Mouse (Mus musculus) intestine, embryonic 15.5 days (tissue): ENCODE results near the gene B4galt5. TPM values are rescaled to one million over a fixed set of nuclear protein-coding genes. Genes with fewer than 3 reads are reported as not detected.

Source experiments
- ATAC-seq: fragments of 200-750 bp; cut with Nextera tagmentation; 2 replicates; pipeline ENCODE4 v1.8.0; 2017; ENCODE audit warnings: moderate TSS enrichment, moderate library complexity
- H3K27ac ChIP-seq: fragments of 300-500 bp; sonication (generic); 2 replicates; pipeline ENCODE4 v1.5.1; 2015; ENCODE audit warnings: mild to moderate bottlenecking, inconsistent platforms
- H3K27me3 ChIP-seq: fragments of 300-500 bp; sonication (generic); replicated peaks from 2 replicates; pipeline ENCODE4 v1.6.1; 2015; ENCODE audit warnings: inconsistent platforms
- H3K36me3 ChIP-seq: fragments of 300-500 bp; sonication (generic); 2 replicates; pipeline ENCODE4 v1.6.1; 2015; ENCODE audit warnings: inconsistent platforms
- H3K4me1 ChIP-seq: fragments of 300-500 bp; sonication (generic); replicated peaks from 2 replicates; pipeline ENCODE4 v1.6.1; 2015; ENCODE audit warnings: inconsistent platforms
- H3K4me2 ChIP-seq: fragments of 300-500 bp; sonication (generic); replicated peaks from 2 replicates; pipeline ENCODE4 v1.6.1; 2015; ENCODE audit warnings: mild to moderate bottlenecking, inconsistent platforms
- H3K4me3 ChIP-seq: fragments of 300-500 bp; sonication (generic); replicated peaks from 2 replicates; pipeline ENCODE4 v1.5.1; 2015; ENCODE audit warnings: inconsistent platforms
- H3K9ac ChIP-seq: fragments of 300-500 bp; sonication (generic); 2 replicates; pipeline ENCODE4 v1.6.1; 2015; ENCODE audit warnings: inconsistent platforms
- H3K9me3 ChIP-seq: fragments of 300-500 bp; sonication (generic); 2 replicates; pipeline ENCODE4 v1.6.1; 2016; ENCODE audit warnings: inconsistent platforms
- WGBS: fragments of 180-500 bp; shearing (Covaris S2); methylation state at CpG from one replicate; pipeline ENCODE4 v1.1.7; 2015; 5-methylcytosine and 5-hydroxymethylcytosine counted together
- polyA plus RNA-seq: library from polyadenylated mRNA; unstranded; fragments of >200 nt; fragmentation: Nextera tagmentation; extraction: Ambion mirVana; gene quantifications from 2 replicates; pipeline ENCODE4 v1.2.1, GENCODE M21; 2015

The B4galt5 gene
- polyA plus RNA-seq, 1 experiment from 2014 or later = 9.6 TPM

GRCm38 (mm10) chr2:167252057-167252687 lies 96.8 kb downstream of the B4galt5 start:
- Histone ChIP-seq H3K4me3 (no peak overlapping the region), H3K4me1 (peaks cover 25% of the 10 kb centered on the region), H3K27me3 (no peaks in the 10 kb centered on the region), H3K27ac (0 out of 2 replicates have a peak overlapping the region, but pooled peaks have one; percentile 36), H3K9me3 (no peaks in the 10 kb centered on the region), H3K9ac (no peak overlapping the region), H3K36me3 (no peaks in the 10 kb centered on the region), H3K4me2 (no peak overlapping the region)
- WGBS = 35% methylated on average over 3 of the region's 3 CpGs
- no peak for ATAC-seq

- Histone ChIP-seq H3K9ac (no peak overlapping the region), H3K27ac (peak overlapping the region; percentile 63), H3K4me1 (peaks cover 25% of the 10 kb centered on the region), H3K4me3 (no peak overlapping the region), H3K36me3 (no peaks in the 10 kb centered on the region), H3K9me3 (no peaks in the 10 kb centered on the region), H3K27me3 (no peaks in the 10 kb centered on the region), H3K4me2 (peak overlapping the region; percentile 6; the same call in 1 of the 2 replicates)
- WGBS = 22% methylated on average over 7 of the region's 7 CpGs
- peak; percentile 39; the same call in 1 of the 2 replicates for ATAC-seq
Observed at GRCm38 (mm10) chr2:167250736-167251337, 98.1 kb downstream of the B4galt5 start.

- 0 out of 2 replicates have a peak overlapping the region, but pooled peaks have one; percentile 9 for H3K4me2 ChIP-seq
- no peaks in the 10 kb centered on the region for H3K36me3 ChIP-seq
- H3K4me1 ChIP-seq = peaks cover 25% of the 10 kb centered on the region
- 33% methylated on average over 11 of the region's 11 CpGs for WGBS
- no peaks in the 10 kb centered on the region for H3K27me3 ChIP-seq
- H3K4me3 ChIP-seq = no peak overlapping the region
- H3K9ac ChIP-seq = no peak overlapping the region
- peak overlapping the region; percentile 57 for H3K27ac ChIP-seq
- no peak for ATAC-seq
- H3K9me3 ChIP-seq = no peaks in the 10 kb centered on the region
Observed at GRCm38 (mm10) chr2:167250003-167250735, 98.8 kb downstream of the B4galt5 start.

GRCm38 (mm10) chr2:167249591-167249990 lies 99.4 kb downstream of the B4galt5 start:
- 43% methylated on average over 3 of the region's 3 CpGs for WGBS
- ATAC-seq = peak; percentile 67; the same call in 1 of the 2 replicates

More at GRCm38 (mm10) chr2:167249591-167249990, 99.4 kb downstream of the B4galt5 start:
- H3K4me2 ChIP-seq = 0 out of 2 replicates have a peak overlapping the region, but pooled peaks have one; percentile 9
- H3K27me3 ChIP-seq = no peaks in the 10 kb centered on the region
- H3K4me1 ChIP-seq = peaks cover 25% of the 10 kb centered on the region
- H3K36me3 ChIP-seq = no peaks in the 10 kb centered on the region
- H3K27ac ChIP-seq = peak overlapping the region; percentile 57
- no peaks in the 10 kb centered on the region for H3K9me3 ChIP-seq
- no peak overlapping the region for H3K9ac ChIP-seq
- no peak overlapping the region for H3K4me3 ChIP-seq

Other genes starting within 250 kb of the B4galt5 start
- 1.1 and 1.7 TPM in 2 replicates for gene Kcnb1, start 159.0 kb downstream of the B4galt5 start, polyA plus RNA-seq
- 12.0 and 13.4 TPM in 2 replicates for gene Ptgis, start 108.6 kb downstream of the B4galt5 start, polyA plus RNA-seq
- gene Slc9a8, start 72.5 kb upstream of the B4galt5 start, polyA plus RNA-seq = 19.9 and 21.7 TPM in 2 replicates
- gene Rnf114, start 143.5 kb upstream of the B4galt5 start, polyA plus RNA-seq = 65.3 and 73.3 TPM in 2 replicates
- gene Spata2, start 143.7 kb upstream of the B4galt5 start, polyA plus RNA-seq = 12.7 and 13.8 TPM in 2 replicates
- gene Snai1, start 189.0 kb upstream of the B4galt5 start, polyA plus RNA-seq = 14.3 and 16.1 TPM in 2 replicates